Mouse (Mus musculus) neural tube, embryonic 14.5 days (tissue): ENCODE data around the gene Gm5741. TPM values are rescaled to one million over a fixed set of nuclear protein-coding genes. Genes with fewer than 3 reads are reported as not detected.

Source experiments
- microRNA-seq: library from miRNA; unstranded; fragments of <30 nt; microRNA quantifications from one replicate; pipeline ENCODE4, GENCODE M21; 2016
- polyA plus RNA-seq: library from polyadenylated mRNA; unstranded; fragments of >200 nt; fragmentation: Nextera tagmentation; extraction: Ambion mirVana; gene quantifications from 2 replicates; pipeline ENCODE4 v1.2.1, GENCODE M21; 2014

Gene Gm5741
- polyA plus RNA-seq, 1 experiment from 2014 or later = not detected

Small RNA genes lying within 50 kb of the gene (microRNA-seq; reads per million reads assigned to microRNA genes)
- not detected for gene Gm23388
- 1.7 reads per million for gene Mir7070

Other genes with a start within 250 kb of the Gm5741 start
- 12.3 and 16.9 TPM in 2 replicates for gene Dand5, start 245.2 kb downstream of the Gm5741 start, polyA plus RNA-seq
- gene Gadd45gip1, start 236.5 kb downstream of the Gm5741 start, polyA plus RNA-seq = 33.1 and 39.8 TPM in 2 replicates
- gene Rad23a, start 227.3 kb downstream of the Gm5741 start, polyA plus RNA-seq = 69.4 and 78.1 TPM in 2 replicates
- 615 and 623 TPM in 2 replicates for gene Calr, start 221.0 kb downstream of the Gm5741 start, polyA plus RNA-seq
- gene Farsa, start 211.0 kb downstream of the Gm5741 start, polyA plus RNA-seq = 90.9 and 98.2 TPM in 2 replicates
- gene Syce2, start 195.9 kb downstream of the Gm5741 start, polyA plus RNA-seq = 14.2 and 24.5 TPM in 2 replicates
- gene Gcdh, start 174.1 kb downstream of the Gm5741 start, polyA plus RNA-seq = 33.5 and 34.2 TPM in 2 replicates
- gene Klf1, start 166.1 kb downstream of the Gm5741 start, polyA plus RNA-seq = 0.44 and 0.80 TPM in 2 replicates
- 5.0 and 5.3 TPM in 2 replicates for gene Dnase2a, start 159.4 kb downstream of the Gm5741 start, polyA plus RNA-seq
- 75.6 and 79.8 TPM in 2 replicates for gene Mast1, start 130.6 kb downstream of the Gm5741 start, polyA plus RNA-seq
- 1.3 and 3.5 TPM in 2 replicates for gene Rtbdn, start 121.0 kb downstream of the Gm5741 start, polyA plus RNA-seq
- gene Gm49661, start 98.5 kb downstream of the Gm5741 start, polyA plus RNA-seq = not detected in 2 replicates
- gene Prdx2, start 98.4 kb downstream of the Gm5741 start, polyA plus RNA-seq = 1,214 and 1,252 TPM in 2 replicates
- 45.7 and 48.0 TPM in 2 replicates for gene Rnaseh2a, start 98.2 kb downstream of the Gm5741 start, polyA plus RNA-seq
- 5.4 and 8.4 TPM in 2 replicates for gene Junb, start 89.3 kb downstream of the Gm5741 start, polyA plus RNA-seq
- gene Hook2, start 77.4 kb downstream of the Gm5741 start, polyA plus RNA-seq = 25.5 and 31.2 TPM in 2 replicates
- 0.12 TPM in 1 of 2 replicates, not detected in the other for gene Best2, start 53.5 kb downstream of the Gm5741 start, polyA plus RNA-seq
- gene Asna1, start 42.7 kb downstream of the Gm5741 start, polyA plus RNA-seq = 119 and 128 TPM in 2 replicates
- 153 and 161 TPM in 2 replicates for gene Trir, start 41.2 kb downstream of the Gm5741 start, polyA plus RNA-seq
- gene Tnpo2, start 31.1 kb downstream of the Gm5741 start, polyA plus RNA-seq = 30.8 and 45.8 TPM in 2 replicates
- gene Fbxw9, start 7.9 kb downstream of the Gm5741 start, polyA plus RNA-seq = 57.0 and 66.3 TPM in 2 replicates
- gene Dhps, start 3.8 kb upstream of the Gm5741 start, polyA plus RNA-seq = 115 and 123 TPM in 2 replicates
- gene Wdr83os, start 12.8 kb upstream of the Gm5741 start, polyA plus RNA-seq = 120 and 134 TPM in 2 replicates
- gene Wdr83, start 13.3 kb upstream of the Gm5741 start, polyA plus RNA-seq = 47.2 and 47.9 TPM in 2 replicates
- gene Man2b1, start 15.3 kb upstream of the Gm5741 start, polyA plus RNA-seq = 15.4 and 20.9 TPM in 2 replicates
- gene Zfp791, start 55.1 kb upstream of the Gm5741 start, polyA plus RNA-seq = 2.9 and 3.5 TPM in 2 replicates
- not detected in 2 replicates for gene Cks1brt, start 83.9 kb upstream of the Gm5741 start, polyA plus RNA-seq
- gene Olfr371, start 158.0 kb upstream of the Gm5741 start, polyA plus RNA-seq = not detected in 2 replicates
- gene Orc6, start 231.7 kb upstream of the Gm5741 start, polyA plus RNA-seq = 76.4 and 78.8 TPM in 2 replicates
- 183 and 196 TPM in 2 replicates for gene Vps35, start 231.8 kb upstream of the Gm5741 start, polyA plus RNA-seq